Mouse (Mus musculus) macrophage (primary cell): ENCODE measurements around the gene Alyref2. TPM values are rescaled to one million over a fixed set of nuclear protein-coding genes. Genes with fewer than 3 reads are reported as not detected.

Source experiments
- H3K27ac ChIP-seq: fragments of 350-480 bp; formaldehyde crosslinking; 2 replicates; pipeline ENCODE4 v1.9.0; 2021
- H3K36me3 ChIP-seq: fragments of 350-480 bp; formaldehyde crosslinking; 2 replicates; pipeline ENCODE4 v1.9.0; 2021; ENCODE audit errors: inconsistent target
- H3K4me3 ChIP-seq: fragments of 350-480 bp; formaldehyde crosslinking; 2 replicates; pipeline ENCODE4 v1.9.0; 2021; ENCODE audit errors: inconsistent target
- H3K79me2 ChIP-seq: fragments of 350-480 bp; formaldehyde crosslinking; 2 replicates; pipeline ENCODE4 v1.9.0; 2021; ENCODE audit errors: inconsistent target
- WGBS: methylation state at CpG from one replicate; pipeline ENCODE4 v1.1.7; 2026; ENCODE audit warnings: inconsistent platforms; ENCODE audit not compliant: missing documents; 5-methylcytosine and 5-hydroxymethylcytosine counted together
- polyA plus RNA-seq: library from polyadenylated mRNA; stranded (reverse); fragments of 250-400 nt; gene quantifications from 3 replicates; pipeline ENCODE4 v1.2.4, GENCODE M21; 2018; ENCODE audit warnings: inconsistent platforms

Gene Alyref2
- polyA plus RNA-seq, 1 experiment from 2014 or later, result 6.9 TPM

DNA sequence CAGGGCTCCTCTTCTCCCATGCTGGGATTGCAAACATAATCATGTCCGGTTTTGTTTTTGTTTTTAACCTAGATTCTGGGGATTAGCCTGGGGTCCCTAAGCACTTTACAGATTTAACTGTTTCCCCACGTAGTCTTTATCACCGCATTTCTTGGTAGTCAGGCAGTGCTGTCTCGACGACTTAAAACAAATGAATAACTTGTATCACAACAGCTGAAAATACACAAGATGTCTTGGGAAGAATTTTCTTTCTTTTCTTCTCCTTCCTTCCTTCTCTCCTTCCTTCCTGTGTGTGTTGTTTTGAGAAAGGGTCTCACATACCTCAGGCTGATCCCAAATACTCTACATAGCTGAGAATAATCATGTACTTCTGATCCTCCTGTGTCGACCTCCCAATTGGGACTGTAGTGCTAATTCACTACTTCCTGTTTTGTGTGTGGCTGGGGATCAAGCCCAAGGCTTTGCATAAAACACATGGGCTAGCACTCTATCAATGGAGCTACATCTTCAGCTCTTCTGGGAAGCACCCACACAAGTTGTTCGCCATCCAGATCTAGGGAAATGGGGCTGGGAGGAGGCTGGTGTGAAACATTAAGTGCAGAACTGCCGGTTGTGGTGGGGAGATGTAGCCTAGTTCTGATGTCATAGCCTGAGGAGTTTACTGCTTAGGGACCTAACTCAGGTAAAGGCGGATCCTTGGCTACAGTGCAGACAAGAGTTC is 29.2 kb upstream of the Alyref2 start:
- Histone ChIP-seq H3K79me2 (no peaks in the 10 kb centered on the region), H3K36me3 (no peaks in the 10 kb centered on the region), H3K27ac (no peak overlapping the region), H3K4me3 (no peak overlapping the region)
- 70% methylated on average over 9 of the region's 9 CpGs for WGBS

DNA sequence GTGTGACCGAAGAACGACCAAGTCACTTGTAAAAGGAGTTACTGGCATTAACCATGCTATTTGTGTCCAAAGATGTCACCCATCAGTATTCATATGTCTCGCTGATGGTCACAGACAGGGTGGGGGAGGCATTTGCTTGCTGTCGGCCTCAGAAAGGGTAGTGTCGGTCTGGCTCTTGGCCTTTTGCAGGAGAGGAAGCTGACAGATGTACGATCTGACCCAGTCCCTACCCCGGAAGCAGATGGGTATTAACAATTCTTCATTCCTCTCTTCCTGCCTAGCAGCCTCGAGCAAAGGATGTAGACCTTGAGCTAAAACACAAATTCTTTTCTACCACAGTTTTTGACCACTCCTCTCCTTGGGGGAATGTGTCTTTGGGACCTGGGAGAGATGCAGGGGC is 26.2 kb upstream of the Alyref2 start:
- H3K79me2 ChIP-seq, result no peaks in the 10 kb centered on the region
- WGBS, result 78% methylated on average over 8 of the region's 8 CpGs
- H3K36me3 ChIP-seq, result no peaks in the 10 kb centered on the region
- H3K27ac ChIP-seq, result no peak overlapping the region
- no peak overlapping the region for H3K4me3 ChIP-seq

DNA sequence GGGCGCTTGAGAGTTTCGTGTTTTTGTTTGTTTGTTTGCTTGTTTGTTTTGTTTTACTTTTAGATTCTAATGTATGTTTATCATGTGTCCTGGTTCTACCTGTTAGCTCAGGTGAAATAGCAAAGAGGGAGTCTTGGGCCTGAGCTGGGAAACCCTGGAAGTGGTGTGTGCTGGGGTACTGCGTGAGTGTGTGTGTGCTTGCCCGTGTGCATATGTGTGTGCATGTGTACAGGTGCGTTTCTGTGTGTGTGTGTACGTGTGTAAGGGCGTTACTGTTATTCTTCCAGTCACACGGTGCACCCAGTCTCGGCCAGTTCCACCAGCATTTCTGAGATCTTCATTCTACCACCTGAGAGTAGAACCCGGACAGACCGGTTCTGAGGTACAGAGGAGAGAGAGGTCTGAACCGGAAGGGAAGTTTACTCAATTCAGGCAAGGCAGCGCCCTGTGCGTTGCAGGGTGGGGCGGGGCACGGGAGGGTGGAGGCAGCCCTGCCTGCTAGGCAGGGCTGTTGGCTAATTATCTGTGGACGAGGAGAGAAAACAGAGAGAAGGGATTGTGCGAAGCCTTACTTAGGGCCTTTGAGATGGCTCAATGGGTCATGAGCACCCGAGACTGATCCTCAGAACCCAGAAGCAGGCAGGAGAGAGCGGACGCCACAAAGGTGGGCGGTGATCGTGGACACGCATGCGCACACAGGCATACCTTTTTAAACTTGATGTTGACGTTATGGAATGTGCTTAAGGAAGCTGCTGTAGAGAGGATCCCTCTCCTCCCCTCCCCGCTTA is 25.3 kb upstream of the Alyref2 start:
- WGBS, result 75% methylated on average over 26 of the region's 27 CpGs
- Histone ChIP-seq H3K79me2 (no peaks in the 10 kb centered on the region), H3K27ac (no peak overlapping the region), H3K4me3 (no peak overlapping the region), H3K36me3 (no peaks in the 10 kb centered on the region)

DNA sequence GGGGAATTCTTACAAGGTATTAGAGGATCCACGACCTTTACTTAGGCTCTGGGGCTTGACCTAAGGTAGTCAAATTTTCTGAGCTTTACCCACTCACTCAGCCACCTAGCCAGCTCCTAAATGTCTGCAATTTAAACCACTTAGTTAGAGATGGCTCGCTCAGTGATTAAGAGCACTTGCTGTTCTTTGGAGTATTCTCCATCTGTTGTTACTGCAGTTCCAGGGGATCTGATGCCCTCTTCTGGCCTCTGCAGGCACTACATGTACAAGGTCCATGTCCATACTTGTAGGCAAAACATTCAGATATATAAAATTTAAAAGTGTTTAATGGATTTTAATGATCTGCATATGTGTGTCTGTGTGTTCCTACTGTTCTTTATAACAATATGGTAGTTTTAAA is 24.3 kb upstream of the Alyref2 start:
- Histone ChIP-seq H3K36me3 (no peaks in the 10 kb centered on the region), H3K4me3 (no peak overlapping the region), H3K27ac (no peak overlapping the region), H3K79me2 (no peaks in the 10 kb centered on the region)
- 38% methylated on average over 2 of the region's 2 CpGs for WGBS

DNA sequence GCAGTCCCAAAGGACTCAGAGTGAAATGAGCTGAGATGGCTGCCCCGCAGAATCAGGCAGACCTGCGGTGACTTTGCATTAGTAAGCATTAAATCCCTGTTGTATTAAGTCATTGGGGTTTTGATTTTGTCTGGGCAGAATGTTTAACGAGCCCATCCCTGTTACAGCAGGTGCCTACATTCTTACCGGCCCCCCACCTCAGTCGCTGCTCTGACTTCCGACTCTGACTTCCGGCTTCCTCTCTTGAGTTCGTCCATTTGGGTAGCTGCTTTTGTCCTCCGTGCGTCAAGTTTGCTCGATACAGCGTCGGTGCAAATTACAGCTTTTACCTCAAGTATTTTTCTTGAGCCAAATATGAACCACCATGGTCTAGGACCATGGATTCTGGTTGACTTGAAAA is 9.0 kb upstream of the Alyref2 start:
- 93% methylated on average over 13 of the region's 13 CpGs for WGBS
- H3K79me2 ChIP-seq, result no peaks in the 10 kb centered on the region
- H3K4me3 ChIP-seq, result no peak overlapping the region
- H3K36me3 ChIP-seq, result no peaks in the 10 kb centered on the region
- no peak overlapping the region for H3K27ac ChIP-seq

DNA sequence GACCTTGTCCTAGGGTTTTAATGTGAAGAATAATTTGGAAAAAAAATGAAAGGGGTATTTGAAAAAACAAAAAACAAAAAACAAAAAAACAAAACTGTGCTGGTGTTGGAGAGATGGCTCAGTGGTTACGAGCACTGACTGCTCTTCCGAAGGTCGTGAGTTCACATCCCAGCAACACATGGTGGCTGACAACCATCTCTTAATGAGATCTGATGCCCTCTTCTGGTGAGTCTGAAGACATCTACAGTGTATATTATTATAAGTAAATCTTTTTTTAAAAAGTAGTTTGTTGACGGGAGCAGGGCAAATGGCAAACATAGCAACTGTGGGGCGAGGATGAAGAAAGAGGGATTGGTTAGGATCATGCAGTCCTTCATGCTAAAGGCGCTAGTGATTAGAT is 7.9 kb upstream of the Alyref2 start:
- Histone ChIP-seq H3K4me3 (no peak overlapping the region), H3K36me3 (no peaks in the 10 kb centered on the region), H3K79me2 (no peaks in the 10 kb centered on the region), H3K27ac (no peak overlapping the region)
- 92% methylated on average over 6 of the region's 6 CpGs for WGBS

DNA sequence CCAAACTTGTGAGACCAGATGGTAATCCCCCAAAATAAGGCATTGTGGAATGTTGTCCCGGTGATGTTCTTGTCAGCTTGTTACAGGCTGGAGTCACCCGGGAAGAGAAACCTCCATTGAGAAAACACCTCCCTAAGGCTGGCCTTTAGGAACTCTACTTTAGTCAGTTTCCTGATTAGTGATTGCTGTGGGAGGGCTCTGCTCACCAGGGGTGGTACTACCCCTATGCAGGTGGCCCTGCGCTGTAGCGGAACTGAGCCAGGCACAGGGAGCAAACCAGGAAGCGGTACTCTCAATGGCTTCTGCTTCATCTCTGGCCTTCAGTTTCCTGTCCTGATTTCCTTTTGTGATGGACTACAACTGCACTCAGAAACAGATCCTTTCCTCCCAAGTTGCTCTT is 3.4 kb upstream of the Alyref2 start:
- H3K27ac ChIP-seq, result no peak overlapping the region
- no peak overlapping the region for H3K4me3 ChIP-seq
- no peaks in the 10 kb centered on the region for H3K36me3 ChIP-seq
- peaks cover 6% of the 10 kb centered on the region for H3K79me2 ChIP-seq
- 77% methylated on average over 5 of the region's 5 CpGs for WGBS

DNA sequence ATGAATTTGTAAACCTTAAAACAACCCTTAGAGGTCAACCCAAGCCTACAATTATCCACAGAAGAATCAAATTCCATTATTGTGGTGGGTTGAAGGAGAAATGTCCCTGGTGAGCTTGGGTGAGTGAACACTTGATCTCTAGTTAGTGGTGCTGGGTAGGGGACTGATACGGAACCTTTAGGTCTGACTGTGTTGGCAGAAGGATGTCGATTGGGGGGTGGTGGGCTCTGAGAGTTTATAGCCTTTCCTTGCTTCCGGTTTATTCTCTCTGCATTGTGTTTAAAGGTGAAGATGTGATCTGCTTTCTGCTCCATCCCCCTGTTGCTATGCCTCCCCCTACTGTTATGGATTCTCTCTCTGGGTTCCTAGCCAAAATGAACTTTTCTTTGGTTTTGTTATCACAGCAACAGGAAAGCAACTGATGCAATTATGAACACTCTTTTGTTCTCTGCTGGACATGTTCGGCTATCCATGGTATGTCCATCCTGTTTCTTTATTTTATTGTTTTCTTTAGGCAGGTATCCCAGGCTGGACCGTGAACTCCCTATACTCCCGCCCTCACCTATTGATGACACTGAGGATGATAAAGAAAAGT is 2.2 kb upstream of the Alyref2 start:
- H3K27ac ChIP-seq, result no peak overlapping the region
- H3K4me3 ChIP-seq, result no peak overlapping the region
- WGBS, result 66% methylated on average over 6 of the region's 6 CpGs
- peaks cover 15% of the 10 kb centered on the region for H3K79me2 ChIP-seq
- no peaks in the 10 kb centered on the region for H3K36me3 ChIP-seq

DNA sequence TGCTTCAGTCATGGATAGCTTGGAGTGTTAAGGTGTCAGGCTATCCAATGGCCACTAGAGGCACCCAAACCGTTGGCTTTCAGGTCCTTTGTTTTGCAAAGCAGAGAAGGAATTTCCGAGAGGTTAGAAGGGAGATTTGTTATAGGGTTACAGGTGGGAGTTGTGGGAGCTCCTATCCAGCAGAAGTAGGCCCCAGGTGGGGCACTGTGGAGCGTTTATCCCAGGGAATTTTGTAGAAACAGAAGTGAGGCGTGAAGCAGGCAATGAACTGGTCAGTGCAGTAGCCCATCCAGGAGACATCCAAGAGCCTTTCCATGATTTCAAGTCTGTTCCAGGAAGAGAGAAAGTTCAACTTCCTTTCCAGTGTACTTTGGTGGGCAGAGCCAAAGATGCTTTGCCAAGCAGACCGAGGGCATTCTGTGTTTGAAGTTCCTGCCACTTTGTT is 1.6 kb upstream of the Alyref2 start:
- H3K36me3 ChIP-seq, result no peaks in the 10 kb centered on the region
- 10% methylated on average over 5 of the region's 5 CpGs for WGBS
- peaks cover 15% of the 10 kb centered on the region for H3K79me2 ChIP-seq
- H3K4me3 ChIP-seq, result no peak overlapping the region
- no peak overlapping the region for H3K27ac ChIP-seq

DNA sequence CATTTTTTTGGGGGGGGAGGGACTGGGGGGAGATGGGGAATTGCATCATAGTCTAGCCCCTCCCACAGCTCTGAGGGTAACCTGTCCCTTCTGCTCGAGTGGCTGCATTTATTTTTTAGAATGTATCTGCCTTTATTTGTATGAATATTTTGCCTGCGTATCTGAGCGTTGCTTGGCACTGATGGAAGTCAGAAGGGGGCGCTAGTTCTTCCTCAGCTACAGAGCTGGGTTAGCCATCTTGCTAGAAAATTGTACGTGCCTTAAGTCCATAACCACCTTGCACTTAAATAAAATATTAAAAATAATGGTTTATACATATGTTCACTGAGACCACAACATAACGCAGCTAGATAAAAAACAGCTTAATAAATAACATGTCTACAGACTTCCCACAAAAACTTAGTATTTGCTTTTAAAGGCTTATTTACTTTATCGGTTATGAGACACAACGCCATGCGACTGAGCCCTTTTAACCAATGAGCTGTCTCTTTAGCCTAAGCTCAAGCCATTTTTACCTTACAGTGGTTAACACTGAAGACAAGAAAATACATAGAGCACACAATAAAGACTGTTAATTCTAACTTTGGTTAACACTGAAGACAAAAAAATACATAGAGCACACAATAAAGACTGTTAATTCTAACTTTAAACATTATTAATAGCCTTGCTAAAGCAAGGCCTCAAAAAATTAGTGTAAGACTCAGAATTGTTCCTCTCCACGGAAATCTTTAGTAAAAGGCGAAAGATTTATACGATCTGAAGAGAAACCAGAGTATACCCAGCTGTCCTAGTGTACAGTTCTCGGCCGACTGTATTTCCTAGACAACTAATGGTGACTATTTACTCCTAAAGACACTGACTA is 659 bp upstream of the Alyref2 start:
- Histone ChIP-seq H3K27ac (peak overlapping the region; percentile 90), H3K4me3 (no peak overlapping the region; the same call in 1 of the 2 replicates)
- 2% methylated on average over 14 of the region's 14 CpGs for WGBS

DNA sequence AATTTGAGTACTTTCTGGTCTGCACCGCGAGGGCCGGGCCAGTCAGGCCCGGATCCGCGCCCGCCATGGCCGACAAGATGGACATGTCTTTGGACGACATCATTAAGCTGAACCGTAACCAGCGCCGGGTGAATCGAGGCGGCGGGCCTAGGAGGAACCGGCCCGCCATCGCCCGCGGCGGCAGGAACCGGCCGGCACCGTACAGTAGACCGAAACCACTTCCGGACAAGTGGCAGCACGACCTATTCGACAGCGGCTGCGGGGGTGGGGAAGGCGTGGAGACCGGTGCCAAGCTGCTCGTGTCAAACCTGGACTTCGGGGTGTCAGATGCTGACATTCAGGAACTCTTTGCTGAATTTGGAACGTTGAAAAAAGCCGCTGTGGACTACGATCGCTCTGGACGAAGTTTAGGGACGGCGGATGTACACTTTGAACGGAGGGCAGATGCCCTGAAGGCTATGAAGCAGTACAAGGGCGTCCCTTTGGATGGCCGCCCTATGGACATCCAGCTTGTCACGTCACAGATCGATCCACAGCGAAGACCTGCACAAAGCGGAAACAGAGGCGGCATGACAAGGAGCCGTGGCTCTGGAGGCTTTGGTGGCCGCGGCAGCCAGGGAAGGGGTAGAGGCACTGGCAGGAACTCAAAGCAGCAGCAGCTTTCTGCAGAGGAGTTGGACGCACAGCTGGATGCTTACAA is 464 bp downstream of the Alyref2 start:
- Histone ChIP-seq H3K4me3 (peak overlapping the region; percentile 67), H3K36me3 (no peaks in the 10 kb centered on the region), H3K27ac (peak overlapping the region; percentile 90), H3K79me2 (peaks cover 15% of the 10 kb centered on the region)
- under 1% methylated on average over 53 of the region's 53 CpGs for WGBS

More for the DNA sequence above, 659 bp upstream of the Alyref2 start:
- peaks cover 15% of the 10 kb centered on the region for H3K79me2 ChIP-seq
- H3K36me3 ChIP-seq, result no peaks in the 10 kb centered on the region

DNA sequence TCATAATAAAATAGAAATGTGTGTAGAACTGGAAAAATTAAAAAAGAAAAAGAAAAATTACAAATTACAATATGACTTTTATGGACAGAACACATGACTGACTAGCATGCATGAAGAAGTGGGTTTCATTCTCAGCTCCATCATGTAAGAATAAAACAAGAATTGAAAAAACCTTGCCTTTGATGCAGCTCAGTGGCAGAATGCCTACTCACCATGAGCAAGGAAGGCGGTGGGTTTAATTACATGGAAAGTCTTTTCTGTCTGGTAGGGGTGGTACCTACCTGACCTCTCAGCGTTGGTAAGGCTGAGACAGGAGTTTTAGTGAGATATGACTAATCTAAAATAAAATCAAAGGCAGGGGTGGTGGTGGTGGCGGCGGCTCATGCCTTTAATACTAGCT is 1.3 kb downstream of the Alyref2 start:
- Histone ChIP-seq H3K4me3 (peak overlapping the region; percentile 67), H3K36me3 (no peaks in the 10 kb centered on the region), H3K79me2 (peaks cover 15% of the 10 kb centered on the region), H3K27ac (peak overlapping the region; percentile 90)
- whole genome bisulfite sequencing, result 58% methylated on average over 4 of the region's 4 CpGs

DNA sequence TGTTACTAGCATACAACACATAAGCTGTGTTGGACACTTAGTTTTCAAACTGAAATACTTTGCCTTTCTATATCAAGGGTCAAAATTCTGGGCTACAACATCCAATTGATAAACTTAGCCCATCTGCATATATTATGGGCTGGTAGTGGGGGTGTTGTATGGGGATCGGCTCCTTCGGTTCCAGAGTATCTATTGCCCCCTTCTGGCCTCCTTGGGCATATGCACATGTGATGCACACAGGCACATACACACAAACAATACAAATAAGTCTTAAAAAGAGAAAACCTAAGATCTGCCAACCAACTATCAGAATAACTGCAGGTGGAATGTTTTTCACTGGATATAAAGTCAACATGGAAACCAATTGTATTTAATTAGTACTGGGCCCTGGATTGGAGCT is 10.0 kb downstream of the Alyref2 start:
- 95% methylated on average over 2 of the region's 2 CpGs for WGBS
- H3K36me3 ChIP-seq, result no peaks in the 10 kb centered on the region
- H3K4me3 ChIP-seq, result no peak overlapping the region
- H3K27ac ChIP-seq, result no peak overlapping the region
- H3K79me2 ChIP-seq, result no peaks in the 10 kb centered on the region

DNA sequence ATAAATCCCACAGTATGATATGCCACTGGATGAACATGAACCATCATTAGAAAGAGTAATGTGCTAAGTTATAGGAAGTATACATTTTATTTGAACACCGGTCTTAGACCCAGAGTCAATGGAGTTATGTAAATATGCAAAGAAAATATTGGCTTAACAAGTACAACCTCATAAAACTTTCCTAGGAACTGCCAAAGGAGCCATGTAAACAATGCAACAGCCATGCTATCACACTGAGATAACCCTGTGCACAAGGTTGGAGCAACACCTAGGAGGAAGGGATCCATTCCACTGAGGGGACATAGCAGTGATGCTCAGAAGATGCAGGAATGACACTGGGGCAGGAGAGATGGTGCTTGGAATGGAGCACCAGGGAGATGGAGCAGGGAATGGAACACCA is 10.5 kb downstream of the Alyref2 start:
- 100% methylated on average over 1 of the region's 1 CpGs for WGBS
- no peak overlapping the region for H3K4me3 ChIP-seq
- no peaks in the 10 kb centered on the region for H3K36me3 ChIP-seq
- H3K27ac ChIP-seq, result no peak overlapping the region
- no peaks in the 10 kb centered on the region for H3K79me2 ChIP-seq
